Mouse (Mus musculus) erythroblast, embryonic 14.5 days (primary cell): ENCODE measurements around the gene C87499. TPM values are rescaled to one million over a fixed set of nuclear protein-coding genes. Genes with fewer than 3 reads are reported as not detected.

Experiments used
- H3K27me3 ChIP-seq: 2 replicates; pipeline ENCODE4 v1.6.1; 2012; ENCODE audit warnings: inconsistent platforms; ENCODE audit not compliant: control insufficient read depth
- H3K36me3 ChIP-seq: 2 replicates; pipeline ENCODE4 v1.6.1; 2012; ENCODE audit warnings: mild to moderate bottlenecking, inconsistent platforms; ENCODE audit not compliant: control insufficient read depth
- H3K4me1 ChIP-seq: 2 replicates; pipeline ENCODE4 v1.6.1; 2012; ENCODE audit warnings: inconsistent platforms; ENCODE audit not compliant: control insufficient read depth
- H3K4me3 ChIP-seq: replicated peaks from 2 replicates; pipeline ENCODE3; 2012; ENCODE audit warnings: moderate library complexity, mild to moderate bottlenecking, inconsistent platforms
- H3K9me3 ChIP-seq: 2 replicates; pipeline ENCODE4 v1.6.1; 2012; ENCODE audit warnings: low read length, inconsistent platforms, mixed read lengths; ENCODE audit not compliant: control insufficient read depth
- GATA1 ChIP-seq: IDR thresholded peaks from 2 replicates; pipeline ENCODE4 v1.6.1; 2012; ENCODE audit warnings: low read length, inconsistent platforms, mixed read lengths
- TAL1 ChIP-seq: IDR thresholded peaks from 3 replicates; pipeline ENCODE4 v1.6.1; 2012; ENCODE audit warnings: low read length, inconsistent platforms, mixed read lengths
- polyA plus RNA-seq: library from polyadenylated mRNA; stranded (reverse); fragments of >175 nt; gene quantifications from 2 replicates; pipeline ENCODE4 v1.2.3, GENCODE M21; 2012

C87499 gene
- polyA plus RNA-seq, 1 experiment = not detected

DNA sequence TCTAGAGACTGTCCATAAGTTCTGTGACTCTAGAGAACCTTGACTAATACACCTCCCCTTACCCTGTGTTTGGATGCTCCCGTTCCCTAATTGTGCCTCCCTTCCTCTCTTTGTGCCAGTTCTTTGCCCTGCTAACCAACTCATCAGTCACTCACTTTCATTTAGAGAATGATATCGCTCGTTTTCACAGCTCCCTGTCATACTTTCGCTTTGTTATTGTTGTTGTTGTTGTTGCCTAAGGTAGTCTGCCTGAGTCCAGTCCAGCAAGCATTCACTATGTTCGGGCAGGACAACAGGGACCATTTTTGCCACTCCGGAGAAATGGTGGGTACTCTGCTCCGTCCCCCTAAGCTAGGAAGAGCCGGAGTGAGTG is 6.5 kb upstream of the C87499 start:
- no peak for TF ChIP-seq GATA1
- no peak for TF ChIP-seq TAL1
- Histone ChIP-seq H3K4me1 (no peaks in the 10 kb centered on the region), H3K4me3 (peak overlapping the region; percentile 42), H3K36me3 (no peaks in the 10 kb centered on the region), H3K9me3 (peaks cover 8% of the 10 kb centered on the region; the same call in 1 of the 2 replicates), H3K27me3 (no peaks in the 10 kb centered on the region)

DNA sequence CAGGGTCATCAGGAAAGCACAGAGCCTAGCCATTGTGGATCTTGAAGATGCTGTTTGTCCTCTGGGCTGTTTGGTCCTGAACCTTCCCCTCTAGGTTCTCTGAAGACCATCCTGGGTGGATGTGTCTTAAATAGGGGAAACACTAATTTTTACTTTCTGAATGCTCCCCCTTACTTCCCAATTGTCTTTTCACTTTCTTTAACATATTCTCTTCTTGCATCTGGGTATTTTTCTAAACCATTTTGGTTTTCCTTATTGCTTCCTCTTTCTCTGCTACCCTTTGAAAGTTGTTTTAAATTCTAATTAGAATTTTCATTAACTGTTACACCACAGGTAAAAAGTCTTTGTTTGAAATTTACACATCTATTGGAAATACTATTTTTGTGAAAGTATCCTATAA is 30.9 kb downstream of the C87499 start, which contains the start of gene Ifna12:
TSS of gene Ifna12 (minus strand) at position 101 of the 400 bp plus-strand sequence.
- TF ChIP-seq GATA1 = no peak
- TF ChIP-seq TAL1 = no peak
- Histone ChIP-seq H3K9me3 (no peaks in the 10 kb centered on the region), H3K36me3 (no peaks in the 10 kb centered on the region), H3K4me1 (no peaks in the 10 kb centered on the region), H3K4me3 (no peak within 1 kb of the TSS), H3K27me3 (no peaks in the 10 kb centered on the region)

DNA sequence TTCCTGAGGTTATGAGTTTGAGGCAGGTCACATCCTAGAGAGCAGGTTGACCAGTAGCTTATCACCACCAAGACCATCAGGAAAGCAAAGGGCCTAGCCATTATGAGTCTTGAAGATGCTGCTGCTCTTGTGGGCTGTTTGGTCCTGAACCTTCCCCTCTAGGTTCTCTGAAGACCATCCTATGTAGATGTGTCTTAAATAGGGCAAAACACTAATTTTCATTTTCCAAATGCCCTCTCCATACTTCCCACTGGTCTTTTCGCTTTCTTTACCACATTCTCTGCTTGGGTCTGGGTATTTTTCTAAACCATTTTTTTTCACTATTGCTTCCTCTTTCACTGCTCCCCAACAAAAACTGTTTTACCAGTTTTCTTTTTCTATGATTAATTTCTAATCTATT is 41.9 kb downstream of the C87499 start, which contains the start of gene Ifna9:
TSS of gene Ifna9 (minus strand) at position 101 of the 400 bp plus-strand sequence.
- H3K4me1 ChIP-seq = no peaks in the 10 kb centered on the region
- no peaks in the 10 kb centered on the region for H3K36me3 ChIP-seq
- TF ChIP-seq GATA1 = no peak
- TF ChIP-seq TAL1 = no peak
- H3K27me3 ChIP-seq = no peaks in the 10 kb centered on the region
- no peak within 1 kb of the TSS for H3K4me3 ChIP-seq
- no peaks in the 10 kb centered on the region for H3K9me3 ChIP-seq

Other genes starting within 250 kb of the C87499 start
- 0.01 TPM in 1 of 2 replicates, not detected in the other for gene Hacd4, start 195.5 kb downstream of the C87499 start, polyA plus RNA-seq
- not detected in 2 replicates for gene Ifnb1, start 111.6 kb downstream of the C87499 start, polyA plus RNA-seq
- gene Ifna15, start 76.2 kb downstream of the C87499 start, polyA plus RNA-seq = not detected in 2 replicates
- not detected in 2 replicates for gene Ifna14, start 62.6 kb downstream of the C87499 start, polyA plus RNA-seq
- gene Ifna9, start 42.0 kb downstream of the C87499 start, polyA plus RNA-seq = not detected in 2 replicates
- not detected in 2 replicates for gene Ifna12, start 31.0 kb downstream of the C87499 start, polyA plus RNA-seq
- not detected in 2 replicates for gene Ifna13, start 10.0 kb upstream of the C87499 start, polyA plus RNA-seq
- gene Ifna16, start 42.5 kb upstream of the C87499 start, polyA plus RNA-seq = not detected in 2 replicates
- gene Ifna2, start 49.5 kb upstream of the C87499 start, polyA plus RNA-seq = not detected in 2 replicates
- gene Ifnab, start 56.9 kb upstream of the C87499 start, polyA plus RNA-seq = not detected in 2 replicates
- gene Gm26566, start 87.4 kb upstream of the C87499 start, polyA plus RNA-seq = 0.03 and 0.05 TPM in 2 replicates
- 0.08 and 0.10 TPM in 2 replicates for gene Klhl9, start 88.1 kb upstream of the C87499 start, polyA plus RNA-seq
- gene Gm13271, start 120.5 kb upstream of the C87499 start, polyA plus RNA-seq = not detected in 2 replicates
- gene Gm13283, start 125.7 kb upstream of the C87499 start, polyA plus RNA-seq = not detected in 2 replicates
- not detected in 2 replicates for gene Gm13290, start 139.4 kb upstream of the C87499 start, polyA plus RNA-seq
- gene Gm13289, start 142.5 kb upstream of the C87499 start, polyA plus RNA-seq = not detected in 2 replicates
- gene Gm13272, start 145.4 kb upstream of the C87499 start, polyA plus RNA-seq = not detected in 2 replicates
- not detected in 2 replicates for gene Ifnz, start 147.7 kb upstream of the C87499 start, polyA plus RNA-seq
- gene Gm13276, start 151.3 kb upstream of the C87499 start, polyA plus RNA-seq = not detected in 2 replicates
- not detected in 2 replicates for gene Gm13277, start 154.2 kb upstream of the C87499 start, polyA plus RNA-seq
- not detected in 2 replicates for gene Gm13278, start 157.1 kb upstream of the C87499 start, polyA plus RNA-seq
- not detected in 2 replicates for gene Gm13275, start 160.1 kb upstream of the C87499 start, polyA plus RNA-seq
- not detected in 2 replicates for gene Gm13279, start 163.0 kb upstream of the C87499 start, polyA plus RNA-seq
- gene Gm13285, start 165.3 kb upstream of the C87499 start, polyA plus RNA-seq = not detected in 2 replicates
- not detected in 2 replicates for gene Gm13287, start 168.8 kb upstream of the C87499 start, polyA plus RNA-seq
- not detected in 2 replicates for gene Gm13288, start 171.1 kb upstream of the C87499 start, polyA plus RNA-seq
- not detected in 2 replicates for gene Ifna7, start 181.8 kb upstream of the C87499 start, polyA plus RNA-seq
- gene Ifna11, start 185.5 kb upstream of the C87499 start, polyA plus RNA-seq = not detected in 2 replicates
- gene Ifna6, start 193.0 kb upstream of the C87499 start, polyA plus RNA-seq = not detected in 2 replicates
- gene Ifna5, start 201.1 kb upstream of the C87499 start, polyA plus RNA-seq = not detected in 2 replicates
- not detected in 2 replicates for gene Ifna4, start 207.4 kb upstream of the C87499 start, polyA plus RNA-seq
- not detected in 2 replicates for gene Ifna1, start 215.7 kb upstream of the C87499 start, polyA plus RNA-seq
- gene Ifne, start 245.8 kb upstream of the C87499 start, polyA plus RNA-seq = not detected in 2 replicates